Mouse (Mus musculus): ENCODE data around the gene Slc25a43.

Slc25a43 gene

DNA sequence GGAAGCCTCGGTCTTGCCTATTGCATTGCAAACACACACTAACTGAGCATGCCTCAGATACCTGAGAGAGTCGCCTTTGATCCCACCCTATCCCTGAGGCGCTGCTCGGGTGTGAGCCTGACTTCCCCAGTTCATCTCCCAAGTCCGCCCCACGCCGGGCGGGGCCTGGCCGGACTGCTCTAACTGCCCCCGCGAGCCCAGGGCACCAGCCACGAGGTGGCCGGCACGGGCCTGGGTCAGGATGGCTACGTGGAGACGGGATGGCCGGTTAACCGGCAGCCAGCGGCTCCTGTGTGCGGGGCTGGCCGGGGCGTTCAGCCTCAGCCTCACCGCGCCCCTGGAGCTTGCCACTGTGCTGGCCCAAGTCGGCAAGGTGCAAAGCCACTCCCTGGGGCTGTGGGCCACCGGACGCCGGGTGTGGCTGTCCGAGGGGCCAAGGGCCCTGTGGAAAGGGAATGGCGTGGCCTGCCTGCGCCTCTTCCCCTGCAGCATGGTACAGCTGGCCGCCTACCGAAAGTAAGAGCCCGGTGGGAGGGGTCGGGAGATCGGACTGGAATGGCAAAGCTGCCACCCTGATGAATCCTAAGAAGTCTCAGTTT lies at the start of gene Slc25a43:
Gene Slc25a43, plus strand, starts transcription at position 157 of the 599 bp plus-strand sequence.
- DNase-seq (ENCODE audit: low read depth, low spot score): peak; percentile 66

- DNase-seq (ENCODE audit: low read depth, low spot score): no peak
Measured at GRCm38 (mm10) chrX:36740124-36740951, 3.1 kb upstream of the Slc25a43 start.

DNA sequence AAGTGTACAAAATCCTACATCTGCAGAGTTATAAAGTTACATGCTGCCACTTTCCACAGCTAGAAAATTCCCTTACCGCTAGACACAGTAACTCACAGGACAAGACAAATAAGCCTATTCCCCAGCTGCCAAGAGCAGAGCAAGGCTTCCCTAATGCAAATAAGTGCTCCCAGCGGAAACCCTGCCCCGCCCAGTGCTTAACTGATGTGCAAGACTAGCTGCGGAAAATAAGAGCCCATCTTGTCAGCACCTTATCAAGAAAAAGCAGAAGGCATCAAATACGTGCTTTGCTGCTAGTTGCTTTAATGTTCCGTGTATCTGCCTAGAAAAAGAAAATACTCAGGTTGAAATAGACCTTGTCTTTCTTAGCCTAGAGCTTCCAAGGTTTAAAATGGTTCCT lies 2.2 kb upstream of the Slc25a43 start:
- DNase-seq (ENCODE audit: low read depth, low spot score): peak; percentile 45

GRCm38 (mm10) chrX:36742744-36743143 lies 715 bp upstream of the Slc25a43 start:
- DNase-seq (ENCODE audit: low read depth, low spot score): no peak

- peak; percentile 48 for DNase-seq (ENCODE audit: low read depth, low spot score)
Measured at GRCm38 (mm10) chrX:36744735-36745134, 1.3 kb downstream of the Slc25a43 start.

DNA sequence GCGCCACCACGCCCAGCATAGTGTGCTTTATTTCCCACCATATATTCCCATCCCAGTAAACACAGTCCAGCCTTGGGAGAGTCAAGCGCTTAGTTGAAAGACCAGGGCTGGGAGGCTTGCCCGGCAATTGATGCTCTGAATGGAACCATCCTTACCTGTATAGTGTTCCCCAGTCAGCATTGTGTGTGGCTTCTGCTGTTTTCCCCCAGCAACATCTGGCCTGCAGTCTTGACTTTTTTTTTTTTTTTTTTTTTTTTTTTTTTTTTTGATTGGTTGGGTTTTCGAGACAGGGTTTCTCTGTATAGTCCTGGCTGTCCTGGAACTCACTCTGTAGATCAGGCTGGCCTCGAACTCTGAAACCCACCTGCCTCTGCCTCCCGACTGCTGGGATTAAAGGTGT lies 1.9 kb downstream of the Slc25a43 start:
- no peak for DNase-seq (ENCODE audit: low read depth, low spot score)

GRCm38 (mm10) chrX:36746789-36747188 lies 3.3 kb downstream of the Slc25a43 start:
- DNase-seq (ENCODE audit: low read depth, low spot score): no peak

- no peak for DNase-seq (ENCODE audit: low read depth, low spot score)
Measured at GRCm38 (mm10) chrX:36748573-36748972, 5.1 kb downstream of the Slc25a43 start.

- DNase-seq (ENCODE audit: low read depth, low spot score): no peak
Measured at GRCm38 (mm10) chrX:36749281-36749785, 5.9 kb downstream of the Slc25a43 start.

- DNase-seq (ENCODE audit: low read depth, low spot score): no peak
Measured at GRCm38 (mm10) chrX:36750591-36750990, 7.1 kb downstream of the Slc25a43 start.

DNA sequence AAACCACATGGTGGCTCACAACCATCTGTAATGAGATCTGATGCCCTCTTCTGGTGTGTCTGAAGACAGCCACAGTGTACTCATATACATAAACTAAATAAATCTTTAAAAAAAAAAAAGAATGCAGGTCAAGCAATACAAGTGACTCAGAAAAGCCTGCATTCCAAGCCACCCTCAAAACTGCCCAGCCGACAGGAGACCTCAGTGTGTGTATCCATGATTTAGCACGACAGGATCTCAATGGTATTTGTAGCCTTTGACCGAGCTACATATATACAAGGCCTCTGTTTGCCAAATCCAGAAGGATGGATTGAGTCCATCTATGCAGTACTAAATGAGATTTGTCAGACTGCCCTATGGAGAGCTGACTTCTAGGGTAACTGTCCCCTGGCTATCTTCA lies 9.1 kb downstream of the Slc25a43 start:
- no peak for DNase-seq (ENCODE audit: low read depth, low spot score)

GRCm38 (mm10) chrX:36757796-36758472 lies 14.5 kb downstream of the Slc25a43 start:
- no peak for DNase-seq (ENCODE audit: low read depth, low spot score)

- DNase-seq (ENCODE audit: low read depth, low spot score): no peak
Measured at GRCm38 (mm10) chrX:36758566-36758965, 15.1 kb downstream of the Slc25a43 start.

DNA sequence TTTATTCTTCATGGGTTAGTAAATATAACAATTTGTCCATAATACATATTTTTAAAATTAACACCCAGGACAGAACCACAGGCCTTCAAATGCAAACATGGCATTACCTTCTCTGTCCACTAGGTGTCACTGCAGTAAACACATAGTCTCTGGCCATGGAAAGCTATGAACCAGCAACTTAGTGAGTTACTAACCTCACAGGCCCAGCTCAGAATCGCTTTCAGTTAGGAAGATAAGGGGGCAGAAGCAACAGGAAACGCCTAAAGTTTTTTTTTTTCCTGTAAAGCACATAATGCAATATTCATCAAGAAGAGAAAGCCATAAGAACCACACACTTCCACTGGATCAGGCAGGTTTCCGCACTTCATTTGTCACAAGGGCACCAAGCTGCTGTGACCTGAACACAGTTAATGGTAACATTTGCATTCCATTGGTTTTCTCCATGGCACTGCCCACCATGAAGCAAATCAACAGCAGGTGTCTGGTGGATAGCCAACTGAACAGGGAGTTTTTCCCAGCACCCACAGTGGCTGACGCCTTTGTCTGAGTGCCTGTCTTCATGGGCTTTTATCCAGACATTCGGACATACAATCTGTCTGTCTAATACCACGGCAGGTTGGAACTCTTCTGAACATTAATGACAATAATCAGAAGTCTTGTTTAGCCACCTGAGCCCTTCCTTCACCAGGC lies 17.6 kb downstream of the Slc25a43 start:
- peak; percentile 70 for DNase-seq (ENCODE audit: low read depth, low spot score)

DNA sequence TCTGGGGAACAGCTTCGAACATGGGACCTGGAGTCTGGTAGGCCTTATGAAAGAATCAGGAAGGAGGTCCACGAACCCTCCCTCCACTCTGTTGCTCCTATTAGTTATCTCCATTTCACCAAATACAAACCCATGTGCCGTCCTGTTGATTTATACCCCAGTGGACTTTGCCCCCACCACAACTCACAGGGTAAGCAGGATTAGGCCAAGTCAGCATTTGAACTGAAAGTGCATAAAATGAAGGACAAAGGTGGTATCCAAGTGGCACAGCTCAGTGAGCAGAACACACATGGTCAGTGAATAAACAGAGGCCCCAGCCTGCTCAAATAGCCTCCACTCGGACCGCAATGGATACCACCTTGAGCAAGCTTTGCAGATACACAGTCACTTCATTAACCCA lies 18.8 kb downstream of the Slc25a43 start:
- no peak for DNase-seq (ENCODE audit: low read depth, low spot score)

GRCm38 (mm10) chrX:36762894-36763293 lies 19.4 kb downstream of the Slc25a43 start:
- no peak for DNase-seq (ENCODE audit: low read depth, low spot score)

DNA sequence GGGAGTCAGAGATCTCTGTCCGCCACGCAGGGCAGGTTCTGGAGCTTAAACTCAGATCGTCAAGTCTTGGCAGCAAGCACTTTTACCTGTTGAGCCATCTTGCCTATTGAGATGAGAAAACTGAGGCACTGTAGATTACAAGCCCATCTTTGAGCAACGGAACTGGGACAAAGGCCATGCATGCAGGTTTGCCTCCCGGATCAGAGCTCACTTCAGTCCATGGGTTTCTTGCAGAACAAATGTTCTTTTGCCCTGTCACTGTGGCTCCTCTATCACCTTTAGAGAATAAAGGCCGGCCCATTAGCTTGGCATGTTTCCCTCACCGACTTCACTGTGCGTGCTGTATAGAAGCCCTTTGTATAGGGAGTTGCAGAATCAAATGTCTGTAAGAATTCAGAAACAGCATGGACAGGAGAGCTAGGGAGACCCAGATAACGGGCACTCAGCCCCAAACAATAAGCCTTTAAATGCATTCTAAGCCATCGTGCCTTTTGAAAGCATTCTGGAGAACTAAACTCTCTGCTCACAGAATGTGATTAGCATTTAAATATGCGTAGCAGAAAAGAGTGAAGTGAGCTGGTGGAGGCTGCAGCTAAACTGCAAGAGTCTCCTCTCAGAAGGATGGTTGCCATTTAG lies 20.0 kb downstream of the Slc25a43 start:
- peak; percentile 29 for DNase-seq (ENCODE audit: low read depth, low spot score)

DNA sequence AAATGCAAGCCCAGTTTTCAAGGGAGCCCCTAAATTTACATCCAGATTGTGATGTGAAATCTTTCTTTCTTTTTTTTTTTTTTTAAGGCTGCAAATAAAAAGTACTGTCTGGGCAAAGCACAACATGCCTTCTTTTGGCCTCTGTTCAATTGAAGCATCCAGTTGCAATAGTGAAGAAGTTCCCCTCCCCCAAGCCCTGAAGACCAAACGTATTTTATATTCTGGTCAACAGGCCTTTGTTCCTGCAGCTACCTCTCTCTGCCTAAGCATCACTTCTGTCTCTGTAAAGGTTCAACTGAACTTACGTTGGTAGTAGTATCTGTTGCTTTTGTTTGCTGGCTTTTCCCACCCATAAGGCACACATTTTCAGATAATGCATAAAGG lies 20.5 kb downstream of the Slc25a43 start:
- DNase-seq (ENCODE audit: low read depth, low spot score): no peak

DNA sequence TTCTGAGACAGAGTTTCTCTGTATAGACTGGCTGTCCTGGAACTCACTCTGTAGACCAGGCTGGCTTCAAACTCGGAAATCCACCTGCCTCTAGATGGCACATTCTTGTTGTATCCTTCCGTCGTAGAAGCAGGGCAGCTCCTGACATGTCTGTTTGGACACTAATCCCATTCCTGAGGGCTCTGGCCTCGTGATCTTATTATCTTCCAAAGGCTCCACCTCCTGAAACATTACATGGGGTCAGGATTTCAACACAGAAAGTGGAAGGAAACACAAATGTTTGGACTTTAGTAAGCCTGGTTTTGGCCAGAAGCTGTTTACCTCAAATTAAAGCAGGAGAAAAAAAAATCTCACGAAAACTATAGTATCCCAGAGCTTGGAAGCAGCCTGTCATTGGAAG lies 23.9 kb downstream of the Slc25a43 start:
- peak; percentile 9 for DNase-seq (ENCODE audit: low read depth, low spot score)

- peak; percentile 62 for DNase-seq (ENCODE audit: low read depth, low spot score)
Measured at GRCm38 (mm10) chrX:36772591-36772990, 29.1 kb downstream of the Slc25a43 start.

DNA sequence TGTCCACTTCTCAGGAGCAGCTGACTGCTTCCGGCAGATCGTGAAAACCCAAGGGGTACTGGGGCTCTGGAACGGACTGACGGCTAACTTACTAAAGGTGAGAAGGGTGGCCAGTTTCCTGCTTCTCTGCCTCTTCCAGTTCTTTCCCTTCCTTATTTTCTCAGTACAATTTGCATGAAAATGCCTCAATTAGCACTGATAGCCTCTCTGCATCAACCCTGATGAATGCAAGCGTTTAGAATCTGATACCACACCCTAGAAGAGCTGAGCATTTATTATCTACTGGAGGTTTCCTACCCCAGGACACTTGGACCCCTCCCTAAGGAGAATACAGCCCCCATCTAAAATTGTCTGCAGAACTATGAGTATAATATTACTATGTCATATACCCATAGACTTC lies 32.1 kb downstream of the Slc25a43 start:
- DNase-seq (ENCODE audit: low read depth, low spot score): peak; percentile 58
